Mouse (Mus musculus) midbrain, embryonic 16.5 days (tissue): ENCODE data around the gene Tbx15. TPM values are rescaled to one million over a fixed set of nuclear protein-coding genes. Genes with fewer than 3 reads are reported as not detected.

Source experiments
- ATAC-seq: fragments of 200-750 bp; cut with Nextera tagmentation; 2 replicates; pipeline ENCODE4 v1.8.0; 2017; ENCODE audit warnings: moderate TSS enrichment
- H3K27ac ChIP-seq: fragments of 300-500 bp; sonication (generic); 2 replicates; pipeline ENCODE4 v1.5.1; 2014; ENCODE audit warnings: mild to moderate bottlenecking, low read length, mixed read lengths
- H3K27me3 ChIP-seq: fragments of 300-500 bp; sonication (generic); 2 replicates; pipeline ENCODE4 v1.6.1; 2014; ENCODE audit warnings: low read depth, low read length, mixed read lengths; ENCODE audit not compliant: control insufficient read depth, insufficient read depth
- H3K36me3 ChIP-seq: fragments of 300-500 bp; sonication (generic); 2 replicates; pipeline ENCODE4 v1.6.1; 2014; ENCODE audit warnings: mild to moderate bottlenecking, low read length, moderate library complexity, mixed read lengths; ENCODE audit not compliant: control insufficient read depth, insufficient read depth
- H3K4me1 ChIP-seq: fragments of 300-500 bp; sonication (generic); 2 replicates; pipeline ENCODE4 v1.6.1; 2014; ENCODE audit warnings: mild to moderate bottlenecking, low read length, mixed read lengths; ENCODE audit not compliant: control insufficient read depth, insufficient read depth
- H3K4me2 ChIP-seq: fragments of 300-500 bp; sonication (generic); 2 replicates; pipeline ENCODE4 v1.6.1; 2014; ENCODE audit warnings: mild to moderate bottlenecking, low read length, mixed read lengths
- H3K4me3 ChIP-seq: fragments of 300-500 bp; sonication (generic); 2 replicates; pipeline ENCODE4 v1.5.1; 2014; ENCODE audit warnings: low read depth, mild to moderate bottlenecking, low read length, moderate library complexity, mixed read lengths
- H3K9ac ChIP-seq: fragments of 300-500 bp; sonication (generic); 2 replicates; pipeline ENCODE4 v1.6.1; 2014; ENCODE audit warnings: low read depth, low read length, mixed read lengths
- H3K9me3 ChIP-seq: fragments of 300-500 bp; sonication (generic); replicated peaks from 2 replicates; pipeline ENCODE4 v1.6.1; 2014; ENCODE audit warnings: mild to moderate bottlenecking, low read length, mixed read lengths; ENCODE audit not compliant: control insufficient read depth, poor library complexity, severe bottlenecking
- WGBS: fragments of 180-500 bp; shearing (Covaris S2); extraction: QIAGEN DNeasy Blood & Tissue Kit; methylation state at CpG from one replicate; pipeline ENCODE4 v1.1.7; 2014; 5-methylcytosine and 5-hydroxymethylcytosine counted together
- microRNA-seq: library from miRNA; unstranded; fragments of <30 nt; microRNA quantifications from one replicate; pipeline ENCODE4, GENCODE M21; 2017
- polyA plus RNA-seq: library from polyadenylated mRNA; unstranded; fragments of >200 nt; fragmentation: Nextera tagmentation; extraction: Ambion mirVana; gene quantifications from 2 replicates; pipeline ENCODE4 v1.2.1, GENCODE M21; 2015

Gene Tbx15
- polyA plus RNA-seq, 1 experiment from 2014 or later, result 0.68 TPM

- Histone ChIP-seq H3K4me1 (no peaks in the 10 kb centered on the region), H3K9me3 (no peaks in the 10 kb centered on the region), H3K4me3 (no peak overlapping the region), H3K9ac (no peak overlapping the region), H3K4me2 (no peak overlapping the region), H3K36me3 (no peaks in the 10 kb centered on the region), H3K27ac (no peak overlapping the region), H3K27me3 (no peaks in the 10 kb centered on the region)
- ATAC-seq, result no peak
- WGBS, result 62% methylated on average over 3 of the region's 4 CpGs
Measured at GRCm38 (mm10) chr3:99387127-99387526, 146.9 kb downstream of the Tbx15 start.

Small RNA genes within 50 kb of the gene (microRNA-seq; reads per million reads assigned to microRNA genes)
- gene Mir6481, result not detected

Other genes with a start within 250 kb of the Tbx15 start
- 5.0 and 7.2 TPM in 2 replicates for gene Wars2, start 99.3 kb upstream of the Tbx15 start, polyA plus RNA-seq